Mouse (Mus musculus): ENCODE data around the gene Tomm5.
"Not testable (repeated sequence)": the region's sequence is repeated elsewhere in the genome, so short reads cannot be mapped to it uniquely, and the experiment has no call there.

The Tomm5 gene

GRCm38 (mm10) chr4:45107601-45108277 is at the start of gene Tomm5:
Tomm5 (minus strand) TSS chr4:45108114.
- peak; percentile 82 for DNase-seq (ENCODE audit: low spot score)

- no peak for DNase-seq (ENCODE audit: low spot score)
Measured at GRCm38 (mm10) chr4:45156433-45156832, 48.5 kb upstream of the Tomm5 start.

GRCm38 (mm10) chr4:45143005-45143404 is 35.1 kb upstream of the Tomm5 start:
- DNase-seq (ENCODE audit: low spot score): no peak

DNA sequence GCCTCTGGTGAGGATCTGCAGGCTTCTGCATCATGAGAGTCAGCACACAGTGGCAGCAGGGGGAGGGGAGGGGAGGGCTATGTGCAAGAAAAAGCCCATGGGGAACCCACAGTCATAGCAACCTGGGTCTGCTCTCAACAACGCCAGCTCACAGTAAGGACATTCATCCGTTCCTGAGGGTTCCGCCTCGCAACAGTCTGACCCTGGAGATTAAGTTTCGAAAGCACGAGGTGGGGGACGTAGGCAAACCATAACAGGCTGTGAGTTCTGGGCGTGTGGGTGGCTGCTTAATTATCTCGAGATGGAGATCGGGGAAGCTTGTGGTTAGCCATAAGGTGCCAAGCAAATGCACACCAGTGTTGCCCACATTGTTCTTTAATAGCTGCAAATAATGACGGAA is 34.5 kb upstream of the Tomm5 start:
- DNase-seq (ENCODE audit: low spot score): no peak

- DNase-seq (ENCODE audit: low spot score): no peak
Measured at GRCm38 (mm10) chr4:45141835-45142234, 33.9 kb upstream of the Tomm5 start.

DNA sequence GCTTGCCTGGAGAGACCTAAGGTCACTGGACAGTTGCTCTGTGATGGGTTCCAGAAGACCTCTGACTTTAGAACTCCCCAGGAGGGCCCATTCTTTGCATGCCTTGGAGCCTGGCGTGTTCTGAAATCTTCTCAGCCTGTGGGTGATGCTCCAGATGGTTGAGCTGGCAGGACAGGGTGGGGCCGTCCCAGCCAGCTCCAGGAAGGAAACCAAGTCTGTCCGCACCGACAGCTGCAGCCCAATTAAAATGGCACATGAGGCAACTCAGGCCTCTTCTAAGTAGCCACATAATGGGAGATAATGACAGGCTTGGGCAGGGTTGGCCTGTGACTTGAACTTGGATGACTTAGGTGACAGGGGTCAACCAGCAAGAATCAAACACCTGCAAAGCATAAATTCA is 29.7 kb upstream of the Tomm5 start:
- no peak for DNase-seq (ENCODE audit: low spot score)

- no peak for DNase-seq (ENCODE audit: low spot score)
Measured at GRCm38 (mm10) chr4:45134471-45134870, 26.6 kb upstream of the Tomm5 start.

DNA sequence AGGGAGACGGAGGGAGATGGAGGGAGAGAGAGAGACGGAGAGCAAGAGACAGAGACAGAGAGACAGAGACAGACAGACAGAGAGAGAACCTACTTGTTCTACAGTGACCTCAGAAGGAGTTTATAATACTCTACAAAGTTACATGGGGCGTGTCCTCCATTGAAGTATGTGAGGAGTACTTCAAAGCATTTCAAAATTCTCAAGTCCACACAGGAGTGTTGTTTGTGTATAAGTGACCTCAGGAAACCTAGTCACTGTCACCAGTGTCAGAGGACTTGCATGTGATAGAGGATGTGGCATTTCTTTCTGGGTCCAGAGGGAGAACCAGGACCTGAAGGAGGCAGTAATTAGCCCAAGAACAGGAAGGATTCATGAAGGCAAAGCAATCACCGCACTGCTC is 23.1 kb upstream of the Tomm5 start:
- no peak for DNase-seq (ENCODE audit: low spot score)

- no peak for DNase-seq (ENCODE audit: low spot score)
Measured at GRCm38 (mm10) chr4:45121311-45121710, 13.4 kb upstream of the Tomm5 start.

DNA sequence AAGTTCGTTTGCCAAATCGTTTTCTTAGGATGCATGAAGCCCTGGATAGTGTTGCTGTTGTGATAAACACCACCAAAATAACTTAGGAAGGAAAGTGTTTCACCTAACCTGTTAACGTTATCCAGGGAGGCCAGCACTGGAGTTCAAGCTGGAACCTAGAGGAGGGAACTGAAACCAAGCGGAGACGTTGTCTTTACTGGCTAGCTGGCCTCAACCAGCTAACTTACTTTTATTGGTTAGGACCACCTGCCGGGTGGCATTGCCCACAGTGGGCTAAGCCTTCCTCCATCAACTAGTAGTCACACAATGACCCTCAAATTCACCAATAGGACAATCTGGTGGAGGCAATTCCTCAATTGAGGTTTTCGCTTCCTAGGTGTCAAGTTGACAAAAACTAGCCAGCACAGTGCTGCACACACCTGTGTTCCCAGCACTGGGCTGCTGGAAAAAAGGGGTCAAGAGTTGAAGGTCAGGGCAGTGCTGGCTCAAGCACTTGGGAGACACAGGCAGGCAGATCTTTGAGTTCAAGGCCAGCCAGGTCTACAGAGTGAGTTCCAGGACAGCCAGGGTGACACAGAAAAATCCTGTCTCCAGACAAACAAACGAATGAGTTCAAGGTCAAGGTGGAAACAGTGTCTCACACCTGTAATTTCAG is 669 bp upstream of the Tomm5 start:
- no peak for DNase-seq (ENCODE audit: low spot score)

- no peak for DNase-seq (ENCODE audit: low spot score)
Measured at GRCm38 (mm10) chr4:45107066-45107465, 848 bp downstream of the Tomm5 start.

GRCm38 (mm10) chr4:45106409-45106808 is 1.5 kb downstream of the Tomm5 start:
- DNase-seq (ENCODE audit: low spot score): no peak

- DNase-seq (ENCODE audit: low spot score): no peak
Measured at GRCm38 (mm10) chr4:45097198-45097872, 10.6 kb downstream of the Tomm5 start.

GRCm38 (mm10) chr4:45084895-45085290 is 23.0 kb downstream of the Tomm5 start:
- no peak for DNase-seq (ENCODE audit: low spot score)

- DNase-seq (ENCODE audit: low spot score): no peak
Measured at GRCm38 (mm10) chr4:45084021-45084894, 23.7 kb downstream of the Tomm5 start, which contains the start of gene Fbxo10. Fbxo10 (minus strand) TSS chr4:45084604.

- no peak for DNase-seq (ENCODE audit: low spot score)
Measured at GRCm38 (mm10) chr4:45083487-45083886, 24.4 kb downstream of the Tomm5 start.

DNA sequence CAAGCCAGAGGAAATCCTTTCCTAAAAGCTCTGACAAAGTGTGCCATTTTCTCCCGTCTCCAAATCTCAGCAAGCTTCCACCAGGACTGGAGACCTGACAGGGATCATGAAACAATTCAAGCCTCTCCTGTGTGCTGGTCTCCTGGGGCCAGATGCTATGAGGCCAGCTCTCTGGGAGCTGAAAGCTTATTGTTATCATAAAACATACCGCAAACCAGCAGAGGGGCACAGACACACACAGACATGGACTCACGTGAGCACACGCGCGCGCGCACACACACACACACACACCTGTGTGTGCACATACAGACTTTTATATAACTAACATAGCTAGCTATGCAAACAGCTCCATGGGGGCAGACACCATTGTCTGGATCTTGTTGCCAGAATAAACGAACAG is 25.0 kb downstream of the Tomm5 start:
- no peak for DNase-seq (ENCODE audit: low spot score)

DNA sequence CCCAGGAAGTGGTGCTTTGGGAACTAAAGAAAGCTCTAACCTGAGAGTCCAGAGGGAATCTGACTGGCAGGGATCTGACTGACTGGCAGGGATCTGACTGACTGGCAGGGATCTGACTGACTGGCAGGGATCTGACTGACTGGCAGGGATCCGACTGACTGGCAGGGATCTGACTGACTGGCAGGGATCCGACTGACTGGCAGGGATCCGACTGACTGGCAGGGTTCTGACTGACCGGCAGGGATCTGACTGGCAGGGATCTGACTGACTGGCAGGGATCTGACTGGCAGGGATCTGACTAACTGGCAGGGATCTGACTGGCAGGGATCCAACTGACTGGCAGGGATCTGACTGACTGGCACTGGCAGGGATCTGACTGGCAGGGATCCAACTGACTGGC is 26.9 kb downstream of the Tomm5 start:
- not testable (repeated sequence) for DNase-seq (ENCODE audit: low spot score)

DNA sequence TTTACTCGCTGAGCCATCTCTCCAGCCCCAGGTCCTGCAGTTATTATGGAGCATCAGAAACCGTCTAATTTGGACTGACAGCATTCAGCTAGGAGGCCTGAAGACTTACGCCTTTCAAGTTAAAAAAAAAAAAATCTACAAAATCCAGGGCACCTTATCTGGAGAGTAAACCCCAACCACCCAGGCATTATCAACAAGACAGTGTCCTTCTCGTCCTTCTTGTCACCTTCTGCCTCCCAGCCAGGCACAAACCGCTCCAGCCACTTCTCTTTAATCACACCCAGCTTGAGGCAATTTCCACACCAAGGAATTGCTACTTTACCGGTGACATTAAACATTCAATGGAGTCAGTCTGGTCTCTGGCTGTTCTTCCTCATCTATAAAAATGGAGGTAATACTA is 34.4 kb downstream of the Tomm5 start:
- DNase-seq (ENCODE audit: low spot score): no peak

DNA sequence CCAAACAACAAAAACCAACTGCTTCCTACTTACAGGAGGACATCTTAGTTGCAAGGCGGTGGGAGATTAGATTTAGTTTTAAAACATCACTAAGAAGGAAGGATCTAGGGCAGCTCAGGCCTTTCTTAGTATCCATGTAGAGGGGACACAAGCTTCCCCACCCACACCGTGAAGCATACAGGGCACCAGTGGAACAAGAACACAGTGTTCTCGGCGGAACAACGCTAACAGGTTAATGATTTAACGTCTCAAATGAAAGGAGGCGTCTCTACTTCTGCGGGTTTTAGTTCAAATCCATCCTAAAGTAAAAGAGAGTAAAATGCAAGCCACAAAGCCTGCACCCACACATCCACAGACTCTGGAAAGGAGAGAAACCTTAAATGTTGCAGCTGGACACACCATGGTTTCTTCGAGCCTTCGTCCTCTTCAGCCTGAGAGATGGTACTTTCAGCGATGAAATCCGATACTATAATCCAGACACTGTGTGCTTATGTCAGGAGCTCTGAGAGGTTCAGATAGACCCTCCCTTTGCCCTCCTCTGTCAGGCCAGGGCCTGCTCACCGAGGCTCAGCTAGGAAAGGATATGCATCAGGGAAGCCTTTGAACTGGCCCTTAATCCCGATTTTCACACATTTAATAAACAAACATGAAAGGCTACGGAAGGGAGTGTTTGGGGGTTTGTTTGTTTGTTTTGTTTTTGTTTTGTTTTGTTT is 35.5 kb downstream of the Tomm5 start:
- no peak for DNase-seq (ENCODE audit: low spot score)

DNA sequence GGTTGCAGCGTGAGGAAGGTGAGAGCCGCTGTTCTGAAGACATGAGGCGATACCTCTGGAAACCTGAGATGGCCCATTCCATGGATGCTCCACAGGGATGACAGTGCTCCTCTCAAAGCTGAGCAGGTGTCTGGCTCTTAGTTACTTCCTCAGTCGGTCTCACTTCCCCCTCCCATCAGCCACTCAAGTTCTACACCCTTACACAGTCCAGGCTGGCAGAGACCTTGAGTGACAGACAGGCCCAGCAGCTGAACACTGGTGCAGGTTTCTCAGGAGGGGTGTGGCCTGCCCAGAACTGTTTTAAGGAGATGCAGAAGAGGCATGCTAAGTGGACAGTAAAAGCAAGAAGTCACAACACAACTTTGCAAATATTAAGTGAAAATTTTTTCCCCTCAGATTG is 40.2 kb downstream of the Tomm5 start:
- DNase-seq (ENCODE audit: low spot score): no peak

All from layer of hippocampus, adult 9-10 months (tissue).